Mouse (Mus musculus): Measurements from ENCODE around the gene Kirrel3.

Gene Kirrel3

GRCm38 (mm10) chr9:34600326-34600725, 114.6 kb downstream of the Kirrel3 start:
- DNase-seq (ENCODE audit: low spot score in 2 of 2): no peak

GRCm38 (mm10) chr9:34603750-34604149, 118.1 kb downstream of the Kirrel3 start:
- DNase-seq (ENCODE audit: low spot score in 2 of 2): no peak

GRCm38 (mm10) chr9:34604931-34605330, 119.2 kb downstream of the Kirrel3 start:
- no peak for DNase-seq (ENCODE audit: low spot score in 2 of 2)

GRCm38 (mm10) chr9:34605486-34605885, 119.8 kb downstream of the Kirrel3 start:
- DNase-seq (ENCODE audit: low spot score in 2 of 2): no peak

GRCm38 (mm10) chr9:34607976-34608375, 122.3 kb downstream of the Kirrel3 start:
- DNase-seq (ENCODE audit: low spot score in 2 of 2): no peak

GRCm38 (mm10) chr9:34612886-34613769, 127.4 kb downstream of the Kirrel3 start:
- no peak for DNase-seq (ENCODE audit: low spot score in 2 of 2)

GRCm38 (mm10) chr9:34618099-34618498, 132.4 kb downstream of the Kirrel3 start:
- DNase-seq (ENCODE audit: low spot score in 2 of 2): no peak

GRCm38 (mm10) chr9:34619913-34620312, 134.2 kb downstream of the Kirrel3 start:
- DNase-seq (ENCODE audit: low spot score in 2 of 2): no peak

GRCm38 (mm10) chr9:34623526-34623925, 137.8 kb downstream of the Kirrel3 start:
- DNase-seq (ENCODE audit: low spot score in 2 of 2): no peak

- DNase-seq (ENCODE audit: low spot score in 2 of 2): no peak
Observed at GRCm38 (mm10) chr9:34624021-34624420, 138.3 kb downstream of the Kirrel3 start.

- no peak for DNase-seq (ENCODE audit: low spot score in 2 of 2)
Observed at GRCm38 (mm10) chr9:34628841-34629240, 143.1 kb downstream of the Kirrel3 start.

- DNase-seq (ENCODE audit: low spot score in 2 of 2): no peak
Observed at GRCm38 (mm10) chr9:34635696-34636095, 150.0 kb downstream of the Kirrel3 start.

GRCm38 (mm10) chr9:34643917-34644316, 158.2 kb downstream of the Kirrel3 start:
- DNase-seq (ENCODE audit: low spot score in 2 of 2): no peak

GRCm38 (mm10) chr9:34644392-34644791, 158.7 kb downstream of the Kirrel3 start:
- no peak for DNase-seq (ENCODE audit: low spot score in 2 of 2)

- no peak for DNase-seq (ENCODE audit: low spot score in 2 of 2)
Observed at GRCm38 (mm10) chr9:34646831-34647230, 161.1 kb downstream of the Kirrel3 start.

- DNase-seq (ENCODE audit: low spot score in 2 of 2): no peak
Observed at GRCm38 (mm10) chr9:34652278-34652677, 166.6 kb downstream of the Kirrel3 start.

GRCm38 (mm10) chr9:34653141-34653540, 167.4 kb downstream of the Kirrel3 start:
- no peak for DNase-seq (ENCODE audit: low spot score in 2 of 2)

GRCm38 (mm10) chr9:34660566-34660965, 174.9 kb downstream of the Kirrel3 start:
- DNase-seq (ENCODE audit: low spot score in 2 of 2): no peak

- DNase-seq (ENCODE audit: low spot score in 2 of 2): no peak
Observed at GRCm38 (mm10) chr9:34663412-34663811, 177.7 kb downstream of the Kirrel3 start.

GRCm38 (mm10) chr9:34665361-34666129, 179.9 kb downstream of the Kirrel3 start:
- DNase-seq (ENCODE audit: low spot score in 2 of 2): no peak

- DNase-seq (ENCODE audit: low spot score in 2 of 2): no peak
Observed at GRCm38 (mm10) chr9:34667182-34667581, 181.5 kb downstream of the Kirrel3 start.

- DNase-seq (ENCODE audit: low spot score in 2 of 2): no peak
Observed at GRCm38 (mm10) chr9:34670906-34671305, 185.2 kb downstream of the Kirrel3 start.

- no peak for DNase-seq (ENCODE audit: low spot score in 2 of 2)
Observed at GRCm38 (mm10) chr9:34686798-34687197, 201.1 kb downstream of the Kirrel3 start.

Measured in frontal cortex, postnatal 14 days (tissue).